Mouse (Mus musculus): ENCODE data around the gene Ugt1a1. TPM values are rescaled to one million over a fixed set of nuclear protein-coding genes. Genes with fewer than 3 reads are reported as not detected.

Ugt1a1 gene
- polyA plus RNA-seq, 1 experiment from 2014 or later = not detected

GRCm38 (mm10) chr1:88264237-88264868, 52.6 kb downstream of the Ugt1a1 start:
- H3K9ac ChIP-seq = no peak overlapping the region
- H3K4me1 ChIP-seq = no peaks in the 10 kb centered on the region
- H3K27ac ChIP-seq = no peak overlapping the region
- no peak overlapping the region for H3K4me3 ChIP-seq
- ATAC-seq (replicated peaks) = no peak
- no peaks in the 10 kb centered on the region for H3K9me3 ChIP-seq
- no peak overlapping the region for H3K4me2 ChIP-seq
- no peaks in the 10 kb centered on the region for H3K27me3 ChIP-seq (replicated peaks)
- WGBS = 90% methylated on average over 7 of the region's 7 CpGs
- peaks cover 83% of the 10 kb centered on the region for H3K36me3 ChIP-seq (replicated peaks)

GRCm38 (mm10) chr1:88264869-88265240, 53.1 kb downstream of the Ugt1a1 start:
- Histone ChIP-seq H3K4me2 (no peak overlapping the region), H3K9ac (no peak overlapping the region), H3K9me3 (no peaks in the 10 kb centered on the region), H3K4me3 (no peak overlapping the region), H3K4me1 (no peaks in the 10 kb centered on the region), H3K36me3 (replicated peaks) (peaks cover 88% of the 10 kb centered on the region), H3K27me3 (replicated peaks) (no peaks in the 10 kb centered on the region), H3K27ac (no peak overlapping the region)
- no peak for ATAC-seq (replicated peaks)
- 79% methylated on average over 4 of the region's 4 CpGs for WGBS

- no peaks in the 10 kb centered on the region for H3K9me3 ChIP-seq
- peaks cover 87% of the 10 kb centered on the region for H3K36me3 ChIP-seq (replicated peaks)
- no peak overlapping the region for H3K4me3 ChIP-seq
- no peak overlapping the region for H3K27ac ChIP-seq
- H3K27me3 ChIP-seq (replicated peaks) = no peaks in the 10 kb centered on the region
- no peak for ATAC-seq (replicated peaks)
- H3K4me2 ChIP-seq = no peak overlapping the region
- 90% methylated on average over 13 of the region's 13 CpGs for WGBS
- H3K9ac ChIP-seq = no peak overlapping the region
- H3K4me1 ChIP-seq = no peaks in the 10 kb centered on the region
Observed at GRCm38 (mm10) chr1:88266123-88266522, 54.4 kb downstream of the Ugt1a1 start.

- H3K27me3 ChIP-seq (replicated peaks) = no peaks in the 10 kb centered on the region
- H3K36me3 ChIP-seq (replicated peaks) = peaks cover 76% of the 10 kb centered on the region
- H3K4me2 ChIP-seq = no peak overlapping the region
- no peaks in the 10 kb centered on the region for H3K4me1 ChIP-seq
- ATAC-seq (replicated peaks) = no peak
- H3K4me3 ChIP-seq = no peak overlapping the region
- no peaks in the 10 kb centered on the region for H3K9me3 ChIP-seq
- WGBS = 95% methylated on average over 6 of the region's 6 CpGs
- no peak overlapping the region for H3K9ac ChIP-seq
- no peak overlapping the region for H3K27ac ChIP-seq
Observed at GRCm38 (mm10) chr1:88267489-88267888, 55.7 kb downstream of the Ugt1a1 start.

- no peak overlapping the region for H3K9ac ChIP-seq
- no peaks in the 10 kb centered on the region for H3K9me3 ChIP-seq
- WGBS = 85% methylated on average over 6 of the region's 6 CpGs
- no peaks in the 10 kb centered on the region for H3K27me3 ChIP-seq (replicated peaks)
- H3K4me2 ChIP-seq = no peak overlapping the region
- peaks cover 70% of the 10 kb centered on the region for H3K36me3 ChIP-seq (replicated peaks)
- no peaks in the 10 kb centered on the region for H3K4me1 ChIP-seq
- no peak overlapping the region for H3K4me3 ChIP-seq
- no peak for ATAC-seq (replicated peaks)
- no peak overlapping the region for H3K27ac ChIP-seq
Observed at GRCm38 (mm10) chr1:88268070-88268469, 56.3 kb downstream of the Ugt1a1 start.

Other genes starting within 250 kb of the Ugt1a1 start
- 22.0 and 23.4 TPM in 2 replicates for gene Usp40, start 203.4 kb upstream of the Ugt1a1 start, polyA plus RNA-seq (2015; fragmentation: Nextera tagmentation; extraction: Ambion mirVana)
- gene Ugt1a10, start 156.6 kb upstream of the Ugt1a1 start, polyA plus RNA-seq (2015; fragmentation: Nextera tagmentation; extraction: Ambion mirVana) = not detected in 2 replicates
- not detected in 2 replicates for gene Ugt1a9, start 141.2 kb upstream of the Ugt1a1 start, polyA plus RNA-seq (2015; fragmentation: Nextera tagmentation; extraction: Ambion mirVana)
- not detected in 2 replicates for gene Ugt1a8, start 124.1 kb upstream of the Ugt1a1 start, polyA plus RNA-seq (2015; fragmentation: Nextera tagmentation; extraction: Ambion mirVana)
- 1.1 and 1.2 TPM in 2 replicates for gene Ugt1a7c, start 116.9 kb upstream of the Ugt1a1 start, polyA plus RNA-seq (2015; fragmentation: Nextera tagmentation; extraction: Ambion mirVana)
- 0.45 and 0.70 TPM in 2 replicates for gene Ugt1a6b, start 108.7 kb upstream of the Ugt1a1 start, polyA plus RNA-seq (2015; fragmentation: Nextera tagmentation; extraction: Ambion mirVana)
- gene Ugt1a6a, start 77.2 kb upstream of the Ugt1a1 start, polyA plus RNA-seq (2015; fragmentation: Nextera tagmentation; extraction: Ambion mirVana) = 1.2 and 1.5 TPM in 2 replicates
- gene Ugt1a5, start 45.9 kb upstream of the Ugt1a1 start, polyA plus RNA-seq (2015; fragmentation: Nextera tagmentation; extraction: Ambion mirVana) = not detected in 2 replicates
- 0.15 TPM in 1 of 2 replicates, not detected in the other for gene Ugt1a2, start 11.4 kb upstream of the Ugt1a1 start, polyA plus RNA-seq (2015; fragmentation: Nextera tagmentation; extraction: Ambion mirVana)
- gene Dnajb3, start 6.2 kb upstream of the Ugt1a1 start, polyA plus RNA-seq (2015; fragmentation: Nextera tagmentation; extraction: Ambion mirVana) = 13.2 and 13.5 TPM in 2 replicates
- 0.50 and 0.86 TPM in 2 replicates for gene Mroh2a, start 15.0 kb downstream of the Ugt1a1 start, polyA plus RNA-seq (2015; fragmentation: Nextera tagmentation; extraction: Ambion mirVana)
- 85.4 and 86.4 TPM in 2 replicates for gene Hjurp, start 65.7 kb downstream of the Ugt1a1 start, polyA plus RNA-seq (2015; fragmentation: Nextera tagmentation; extraction: Ambion mirVana)
- gene Trpm8, start 65.7 kb downstream of the Ugt1a1 start, polyA plus RNA-seq (2015; fragmentation: Nextera tagmentation; extraction: Ambion mirVana) = 0.09 and 0.10 TPM in 2 replicates
- 0.69 and 0.77 TPM in 2 replicates for gene Spp2, start 195.0 kb downstream of the Ugt1a1 start, polyA plus RNA-seq (2015; fragmentation: Nextera tagmentation; extraction: Ambion mirVana)

All from midbrain, embryonic 15.5 days (tissue).